Mouse (Mus musculus): ENCODE measurements around the gene Kif1bp.

DNA sequence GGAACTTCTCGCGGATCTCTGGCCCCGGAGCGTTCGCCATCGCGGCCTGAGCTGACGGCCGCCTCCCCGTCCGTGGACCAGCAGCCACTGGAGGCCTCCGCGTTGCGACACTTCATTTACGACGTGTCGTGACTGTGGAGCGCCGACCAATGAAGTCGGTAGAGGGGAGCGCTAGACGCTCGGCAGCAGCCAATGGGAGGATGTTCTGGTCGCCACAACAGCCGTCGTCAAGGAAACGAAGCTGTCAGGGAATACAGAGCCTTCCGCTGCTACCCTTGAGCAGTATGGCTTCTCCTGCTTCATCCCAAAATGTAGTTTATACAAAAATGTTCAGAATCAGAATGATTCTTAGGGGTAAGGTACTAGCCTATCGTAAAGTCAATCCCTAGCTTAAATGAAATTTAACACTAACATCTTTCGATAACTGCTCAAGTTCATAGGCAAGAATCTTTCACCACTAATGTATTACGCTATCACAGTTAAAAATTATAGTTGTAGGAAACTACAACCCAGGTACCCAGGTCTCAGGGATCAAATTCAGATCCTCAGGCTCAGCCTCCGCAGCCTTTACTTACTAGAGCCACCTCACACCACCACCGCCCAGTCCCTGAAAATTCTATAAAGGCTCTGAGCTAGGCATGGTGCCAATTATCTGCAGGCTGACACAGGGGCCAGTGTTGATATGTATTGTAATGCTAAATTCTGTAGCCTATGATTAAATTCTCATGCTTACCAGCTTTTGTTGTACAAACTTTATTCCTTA is at the start of gene Kif1bp:
- TF ChIP-seq CTCF (IDR thresholded peaks at IDR 0.05; ENCODE audit: low read depth) (no peak), EP300 (IDR thresholded peaks at IDR 0.05; ENCODE audit: low read depth) (no peak)

All from heart, postnatal 0 days (tissue).